Comparison of ENCODE assay signal across 23 mouse cellular contexts in the genomic region with DNA sequence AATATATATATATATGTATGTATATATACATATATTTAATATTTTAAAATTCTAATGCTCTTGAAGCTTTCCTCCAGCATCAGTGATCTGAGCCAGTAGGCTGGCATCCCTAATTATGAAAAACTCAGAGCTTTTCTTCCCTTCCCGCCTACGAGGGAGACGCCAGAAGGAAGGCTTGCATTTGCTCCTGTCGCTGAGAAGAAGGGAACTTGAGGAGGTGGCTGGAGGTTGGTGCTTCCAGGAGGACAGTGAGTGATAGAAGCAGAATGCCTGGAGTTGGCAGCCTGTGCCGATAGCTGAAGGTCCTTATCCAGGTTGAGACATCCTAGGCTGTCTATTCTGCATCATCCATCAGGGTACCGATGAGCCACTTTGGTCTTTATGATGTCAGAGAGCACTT. TPM values are rescaled to one million over a fixed set of nuclear protein-coding genes. Genes with fewer than 3 reads are reported as not detected.
DNase-seq lines count a peak whose midpoint lies in the region; ATAC-seq and TF ChIP-seq lines count a peak whose summit lies in the region.
"Had no signal": no experiment of that assay in that cellular context is flagged by ENCODE, and none has a peak within 500 bp of the region (broad histone marks: within the 10 kb centered on the region; RNA-seq: fewer than 3 reads in every experiment).

No protein-coding gene starts in this region.

- no peak for ATAC-seq in forebrain, postnatal 0 days
- no peak for ATAC-seq in forebrain, embryonic 12.5 days (ENCODE audit: low FRiP score)
- no peak for ATAC-seq in liver, embryonic 12.5 days
- ATAC-seq: midbrain, embryonic 16.5 days had no signal

- H3K27ac ChIP-seq in forebrain, postnatal 0 days (ENCODE audit: low read depth, low read length) = no peak overlapping the region
- H3K27ac ChIP-seq in forebrain, embryonic 12.5 days = no peak overlapping the region
- H3K27ac ChIP-seq in kidney, adult 2 months (ENCODE audit: insufficient read depth, low read depth, low read length) = no peak overlapping the region
- H3K27ac ChIP-seq in liver, embryonic 12.5 days = no peak overlapping the region
- H3K27ac ChIP-seq: embryonic facial prominence, embryonic 15.5 days; heart, embryonic 13.5 days; hindbrain, embryonic 14.5 days; limb, embryonic 12.5 days; liver, embryonic 14.5 days; lung, embryonic 15.5 days; neural tube, embryonic 15.5 days had no signal

- H3K4me1 ChIP-seq in forebrain, postnatal 0 days (ENCODE audit: insufficient read depth) = no peaks in the 10 kb centered on the region; the same call in 1 of the 2 replicates
- no peaks in the 10 kb centered on the region for H3K4me1 ChIP-seq in forebrain, embryonic 12.5 days
- no peaks in the 10 kb centered on the region for H3K4me1 ChIP-seq in kidney, adult 2 months (ENCODE audit: control insufficient read depth, insufficient read depth, low read length)
- peaks cover 25% of the 10 kb centered on the region for H3K4me1 ChIP-seq in liver, embryonic 12.5 days
- H3K4me1 ChIP-seq: embryonic facial prominence, embryonic 15.5 days; heart, embryonic 13.5 days; limb, embryonic 12.5 days; lung, embryonic 15.5 days; neural tube, embryonic 15.5 days had no signal

- H3K4me3 ChIP-seq in forebrain, postnatal 0 days (ENCODE audit: low read depth, low read length) = no peak overlapping the region
- H3K4me3 ChIP-seq in forebrain, embryonic 12.5 days (replicated peaks) = no peak overlapping the region
- H3K4me3 ChIP-seq in kidney, adult 2 months (ENCODE audit: insufficient read depth, low read depth, low read length) = no peak overlapping the region
- no peak overlapping the region for H3K4me3 ChIP-seq in liver, embryonic 12.5 days
- H3K4me3 ChIP-seq: embryonic facial prominence, embryonic 15.5 days; heart, embryonic 13.5 days; limb, embryonic 12.5 days; lung, embryonic 15.5 days; neural tube, embryonic 15.5 days had no signal

- no peaks in the 10 kb centered on the region for H3K36me3 ChIP-seq in forebrain, postnatal 0 days (ENCODE audit: insufficient read depth)
- no peaks in the 10 kb centered on the region for H3K36me3 ChIP-seq in forebrain, embryonic 12.5 days (replicated peaks)
- H3K36me3 ChIP-seq in kidney, adult 2 months (ENCODE audit: control insufficient read depth, insufficient read depth, low read length) = no peaks in the 10 kb centered on the region
- H3K36me3 ChIP-seq in liver, embryonic 12.5 days = no peaks in the 10 kb centered on the region
- H3K36me3 ChIP-seq: embryonic facial prominence, embryonic 15.5 days; heart, embryonic 13.5 days; limb, embryonic 12.5 days; lung, embryonic 15.5 days; neural tube, embryonic 15.5 days had no signal

- DNase-seq in forebrain, postnatal 0 days = peak; percentile 5
- peak; percentile 63 for DNase-seq in left cerebral cortex, adult 11 months (ENCODE audit: low spot score)
- no peak for DNase-seq in left cerebral cortex, postnatal 4 days
- peak; percentile 72 to 93 for DNase-seq in left cerebral cortex, postnatal 25 days (ENCODE audit: low spot score in 2 of 2)
- DNase-seq in telencephalon, adult 2 months (ENCODE audit: low read depth, low spot score) = peak; percentile 85
- DNase-seq in kidney, adult 2 months = no peak
- DNase-seq: adrenal gland, adult 2 months; cerebellum, adult 9-11 months; embryo, embryonic 11 days; heart, postnatal 36 days; kidney, postnatal 36 days; lung, postnatal 4 days; thymus, postnatal 4 days had no signal

- TF ChIP-seq CTCF in forebrain, postnatal 0 days (IDR thresholded peaks at IDR 0.05; ENCODE audit: low read depth) = no peak
- TF ChIP-seq CTCF in kidney, adult 2 months (conservative IDR thresholded peaks at IDR 0.05; ENCODE audit: insufficient read depth, insufficient read length, low read depth, low read length) = no peak

- no peak overlapping the region for H3K9ac ChIP-seq in forebrain, postnatal 0 days
- H3K9ac ChIP-seq in forebrain, embryonic 12.5 days = no peak overlapping the region
- no peak overlapping the region for H3K9ac ChIP-seq in liver, embryonic 12.5 days
- H3K9ac ChIP-seq: embryonic facial prominence, embryonic 15.5 days; heart, embryonic 13.5 days; hindbrain, embryonic 14.5 days; limb, embryonic 12.5 days; liver, embryonic 14.5 days; lung, embryonic 15.5 days; neural tube, embryonic 15.5 days had no signal

- no peak for TF ChIP-seq POLR2A in kidney, adult 2 months (IDR thresholded peaks at IDR 0.05; ENCODE audit: low read depth, low read length)

- WGBS in forebrain, postnatal 0 days = 76% methylated on average over 6 of the region's 6 CpGs
- WGBS in forebrain, embryonic 12.5 days = 90% methylated on average over 6 of the region's 6 CpGs
- 85% methylated on average over 6 of the region's 6 CpGs for WGBS in kidney, adult 2 months
- WGBS in liver, embryonic 12.5 days (ENCODE audit: insufficient replicate concordance) = 83% methylated on average over 6 of the region's 6 CpGs

- H3K27me3 ChIP-seq in forebrain, postnatal 0 days (ENCODE audit: insufficient read depth, low read length) = no peaks in the 10 kb centered on the region
- no peaks in the 10 kb centered on the region for H3K27me3 ChIP-seq in forebrain, embryonic 12.5 days
- no peaks in the 10 kb centered on the region for H3K27me3 ChIP-seq in kidney, adult 2 months (replicated peaks; ENCODE audit: control insufficient read depth, insufficient read depth, low read length)
- H3K27me3 ChIP-seq in liver, embryonic 12.5 days (replicated peaks) = no peaks in the 10 kb centered on the region; the same call in 1 of the 2 replicates
- H3K27me3 ChIP-seq: embryonic facial prominence, embryonic 15.5 days; heart, embryonic 13.5 days; limb, embryonic 12.5 days; lung, embryonic 15.5 days; neural tube, embryonic 15.5 days had no signal

- intact Hi-C loops in left cerebral cortex, postnatal 4 days (cut with DNase I) = no loop called here
- intact Hi-C loops in left cerebral cortex, postnatal 25 days (cut with DNase I) = no loop called here

- H3K4me2 ChIP-seq in forebrain, postnatal 0 days (ENCODE audit: low read depth) = no peak overlapping the region
- no peak overlapping the region for H3K4me2 ChIP-seq in forebrain, embryonic 12.5 days
- no peak overlapping the region for H3K4me2 ChIP-seq in liver, embryonic 12.5 days
- H3K4me2 ChIP-seq: embryonic facial prominence, embryonic 15.5 days; heart, embryonic 13.5 days; hindbrain, embryonic 14.5 days; limb, embryonic 12.5 days; lung, embryonic 15.5 days; neural tube, embryonic 15.5 days had no signal

- no peaks in the 10 kb centered on the region for H3K9me3 ChIP-seq in forebrain, postnatal 0 days (ENCODE audit: low read length)
- H3K9me3 ChIP-seq in forebrain, embryonic 12.5 days = no peaks in the 10 kb centered on the region
- no peaks in the 10 kb centered on the region for H3K9me3 ChIP-seq in liver, embryonic 12.5 days (replicated peaks)
- H3K9me3 ChIP-seq: embryonic facial prominence, embryonic 15.5 days; heart, embryonic 13.5 days; limb, embryonic 12.5 days; lung, embryonic 15.5 days; neural tube, embryonic 15.5 days had no signal

RNA-seq across cellular contexts. Expression of gene Zdhhc14, which starts 37.2 kb away (rescaled TPM):
- 16.3 and 16.7 TPM in 2 replicates for total RNA-seq in forebrain, postnatal 0 days (2014; rRNA removed)
- 6.7 and 9.9 TPM in 2 replicates for polyA plus RNA-seq in forebrain, postnatal 0 days (2015; fragmentation: Nextera tagmentation; extraction: Ambion mirVana)
- polyA plus RNA-seq in forebrain, embryonic 12.5 days (2016; fragmentation: Nextera tagmentation; extraction: Ambion mirVana) = 3.2 and 3.4 TPM in 2 replicates
- 10 to 100 TPM; 15.1 to 15.2 TPM for total RNA-seq in left cerebral cortex, postnatal 4 days (2021)
- 10 to 100 TPM; 51.3 to 53.2 TPM for total RNA-seq in left cerebral cortex, postnatal 25 days (2021)
- 2.1 and 2.4 TPM in 2 replicates for polyA plus RNA-seq in kidney, adult 2 months (2012; rRNA removed)
- polyA plus RNA-seq in liver, embryonic 12.5 days (2016; fragmentation: Nextera tagmentation; extraction: Ambion mirVana) = 10.6 and 11.8 TPM in 2 replicates

Comparison
In these comparisons a context has a peak if more than half of its experiments do, and no peak if none do; other contexts are left out.
1. DNase-seq: peak in forebrain, postnatal 0 days (single experiment), left cerebral cortex, adult 11 months (single experiment), left cerebral cortex, postnatal 25 days (2 of 2) and telencephalon, adult 2 months (single experiment); none in left cerebral cortex, postnatal 4 days (single experiment) and kidney, adult 2 months (single experiment).